ENCODE assay signal across 13 mouse cellular contexts in the genomic region with DNA sequence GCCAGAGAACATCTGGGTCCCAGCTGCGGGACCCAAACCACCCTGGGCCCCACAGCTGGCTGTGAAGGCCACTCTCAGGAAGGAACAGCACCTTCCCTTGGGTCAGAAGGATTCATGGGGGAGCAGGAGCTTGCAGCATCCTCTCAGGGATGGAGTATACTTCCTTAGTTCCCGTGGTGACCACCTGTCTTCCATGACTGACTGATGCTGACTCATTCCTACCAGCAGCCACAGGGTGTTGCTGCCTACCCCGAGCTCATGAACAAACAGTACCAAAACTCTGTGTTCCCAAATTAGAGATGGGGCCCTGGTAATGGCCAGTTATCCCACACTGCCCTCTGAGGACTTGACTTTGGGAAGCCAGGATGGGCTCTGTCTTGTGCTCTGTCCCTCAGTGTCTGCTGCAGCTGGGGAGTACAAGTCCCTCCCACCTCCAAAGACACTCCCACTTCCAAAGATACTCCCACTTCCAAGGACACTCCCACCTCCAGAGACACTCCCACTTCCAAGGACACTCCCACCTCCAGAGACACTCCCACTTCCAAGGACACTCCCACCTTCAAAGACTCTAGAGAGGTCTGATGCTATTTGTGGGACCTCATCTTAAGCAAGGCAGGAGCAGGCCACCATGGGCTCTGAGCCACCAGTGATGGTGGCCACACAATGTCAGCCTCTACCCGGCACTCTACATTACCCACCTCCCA. TPM values are rescaled to one million over a fixed set of nuclear protein-coding genes. Genes with fewer than 3 reads are reported as not detected.
DNase-seq lines count a peak whose midpoint lies in the region; ATAC-seq and TF ChIP-seq lines count a peak whose summit lies in the region.
"Had no signal": no experiment of that assay in that cellular context is flagged by ENCODE, and none has a peak within 500 bp of the region (broad histone marks: within the 10 kb centered on the region; RNA-seq: fewer than 3 reads in every experiment).

No protein-coding gene starts in this region.

- H3K36me3 ChIP-seq in heart, embryonic 10.5 days: no peaks in the 10 kb centered on the region
- no peaks in the 10 kb centered on the region for H3K36me3 ChIP-seq in heart, adult 2 months (ENCODE audit: control insufficient read depth, insufficient read depth, low read length)
- no peaks in the 10 kb centered on the region for H3K36me3 ChIP-seq in liver, embryonic 16.5 days (ENCODE audit: control insufficient read depth, insufficient read depth)
- no peaks in the 10 kb centered on the region for H3K36me3 ChIP-seq in hindbrain, embryonic 11.5 days (ENCODE audit: control insufficient read depth, insufficient read depth, low read length)
- H3K36me3 ChIP-seq: heart, embryonic 15.5 days had no signal

- TF ChIP-seq POLR2A in heart, adult 2 months (IDR thresholded peaks at IDR 0.05; ENCODE audit: insufficient read depth, low read depth, low read length): no peak

- H3K9ac ChIP-seq in heart, adult 2 months (ENCODE audit: low read depth, low read length): no peak overlapping the region
- no peak overlapping the region for H3K9ac ChIP-seq in liver, embryonic 16.5 days (ENCODE audit: low read depth, low read length)
- no peak overlapping the region for H3K9ac ChIP-seq in hindbrain, embryonic 11.5 days (ENCODE audit: low read depth, low read length)
- H3K9ac ChIP-seq: heart, embryonic 15.5 days had no signal

- peaks cover 44% of the 10 kb centered on the region for H3K4me1 ChIP-seq in heart, embryonic 10.5 days
- no peaks in the 10 kb centered on the region for H3K4me1 ChIP-seq in heart, adult 2 months (ENCODE audit: control insufficient read depth, insufficient read depth, low read length)
- H3K4me1 ChIP-seq in liver, embryonic 16.5 days (ENCODE audit: control insufficient read depth, low read depth, low read length): no peaks in the 10 kb centered on the region
- H3K4me1 ChIP-seq in hindbrain, embryonic 11.5 days (replicated peaks; ENCODE audit: control insufficient read depth, insufficient read depth, low read length): no peaks in the 10 kb centered on the region; the same call in 1 of the 2 replicates

- no peak for DNase-seq in heart, embryonic 10.5 days (ENCODE audit: low spot score)
- no peak for DNase-seq in heart, adult 2 months
- peak; percentile 67 for DNase-seq in 3T3-L1 (ENCODE audit: low read depth, low spot score)
- DNase-seq in brain, adult 2 months (ENCODE audit: low read depth, low spot score): peak; percentile 35
- no peak for DNase-seq in T-cell, adult 2 months (ENCODE audit: low spot score)
- DNase-seq in right cerebral cortex, postnatal 4 days: no peak
- no peak for DNase-seq in hindbrain, embryonic 11.5 days (ENCODE audit: low spot score)
- DNase-seq: cerebellum, adult 8-10 months; kidney, adult 18-20 months; thymus, postnatal 36 days had no signal

- peaks cover 29% of the 10 kb centered on the region for H3K27me3 ChIP-seq in heart, embryonic 10.5 days (ENCODE audit: insufficient read depth, poor library complexity, severe bottlenecking)
- H3K27me3 ChIP-seq in heart, adult 2 months (ENCODE audit: control insufficient read depth, insufficient read depth, low read length): no peaks in the 10 kb centered on the region
- H3K27me3 ChIP-seq in liver, embryonic 16.5 days (ENCODE audit: control insufficient read depth, insufficient read depth, low read depth, low read length): no peaks in the 10 kb centered on the region
- H3K27me3 ChIP-seq in hindbrain, embryonic 11.5 days (ENCODE audit: control insufficient read depth, insufficient read depth, low read length): no peaks in the 10 kb centered on the region
- H3K27me3 ChIP-seq: heart, embryonic 15.5 days had no signal

- WGBS in heart, embryonic 10.5 days: 51% methylated on average over 4 of the region's 4 CpGs
- 53% methylated on average over 4 of the region's 4 CpGs for WGBS in heart, adult 2 months
- 36% methylated on average over 4 of the region's 4 CpGs for WGBS in liver, embryonic 16.5 days (ENCODE audit: insufficient replicate concordance)
- WGBS in hindbrain, embryonic 11.5 days: 53% methylated on average over 4 of the region's 4 CpGs

- H3K9me3 ChIP-seq in heart, embryonic 10.5 days: no peaks in the 10 kb centered on the region
- H3K9me3 ChIP-seq in liver, embryonic 16.5 days (replicated peaks; ENCODE audit: control insufficient read depth, low read length): no peaks in the 10 kb centered on the region
- H3K9me3 ChIP-seq in hindbrain, embryonic 11.5 days (ENCODE audit: control insufficient read depth, low read length): no peaks in the 10 kb centered on the region
- H3K9me3 ChIP-seq: heart, embryonic 15.5 days had no signal

- H3K4me3 ChIP-seq in heart, embryonic 10.5 days: no peak overlapping the region
- no peak overlapping the region for H3K4me3 ChIP-seq in heart, adult 2 months
- no peak overlapping the region for H3K4me3 ChIP-seq in liver, embryonic 16.5 days (ENCODE audit: low read depth, low read length)
- no peak overlapping the region for H3K4me3 ChIP-seq in hindbrain, embryonic 11.5 days (ENCODE audit: low read depth, low read length)
- H3K4me3 ChIP-seq: heart, embryonic 15.5 days had no signal

- no peaks in the 10 kb centered on the region for H3K79me2 ChIP-seq in heart, adult 2 months (replicated peaks; ENCODE audit: control insufficient read depth, insufficient read depth, low read length)

- TF ChIP-seq EP300 in heart, adult 2 months (IDR thresholded peaks at IDR 0.05; ENCODE audit: insufficient read depth, low read depth, low read length): no peak

- peak; percentile 41; the same call in 1 of the 2 replicates for ATAC-seq in liver, embryonic 16.5 days (ENCODE audit: low read depth)
- no peak for ATAC-seq in hindbrain, embryonic 11.5 days (ENCODE audit: low FRiP score)
- ATAC-seq: CD4-positive, CD25-positive, alpha-beta regulatory T cell, adult 4 months had no signal

- TF ChIP-seq CTCF in heart, adult 2 months (IDR thresholded peaks at IDR 0.05): no peak

- H3K27ac ChIP-seq in heart, embryonic 10.5 days: peak overlapping the region; percentile 16; the same call in 1 of the 2 replicates
- no peak overlapping the region for H3K27ac ChIP-seq in heart, adult 2 months
- H3K27ac ChIP-seq in liver, embryonic 16.5 days (ENCODE audit: low read length): no peak overlapping the region
- H3K27ac ChIP-seq in hindbrain, embryonic 11.5 days (ENCODE audit: low read depth, low read length): no peak overlapping the region
- H3K27ac ChIP-seq: heart, embryonic 15.5 days had no signal

- intact Hi-C loops in heart, adult 2 months (cut with DNase I): no loop called here

- H3K4me2 ChIP-seq in liver, embryonic 16.5 days (ENCODE audit: low read depth, low read length): no peak overlapping the region
- H3K4me2 ChIP-seq in hindbrain, embryonic 11.5 days (replicated peaks; ENCODE audit: low read depth, low read length): no peak overlapping the region
- H3K4me2 ChIP-seq: heart, embryonic 15.5 days had no signal

RNA-seq across cellular contexts. Expression of a gene that starts 14.7 kb away (rescaled TPM):
- polyA plus RNA-seq in heart, embryonic 10.5 days (2016; fragmentation: Nextera tagmentation; extraction: Ambion mirVana): 1.7 and 2.2 TPM in 2 replicates
- under 1 TPM; 0.36 to 0.57 TPM for total RNA-seq in heart, adult 2 months (2021)
- polyA plus RNA-seq in heart, adult 2 months (2012; rRNA removed): 1.2 and 2.3 TPM in 2 replicates
- polyA plus RNA-seq in liver, embryonic 16.5 days (2015; fragmentation: Nextera tagmentation; extraction: Ambion mirVana): 0.04 and 0.15 TPM in 2 replicates
- polyA plus RNA-seq in hindbrain, embryonic 11.5 days (2014; fragmentation: Nextera tagmentation; extraction: Ambion mirVana): 4.8 and 5.0 TPM in 2 replicates
- polyA plus RNA-seq: CD4-positive, CD25-positive, alpha-beta regulatory T cell, adult 4 months had no signal

RNA-seq across cellular contexts. Expression of a gene that starts 48.1 kb away (rescaled TPM):
- polyA plus RNA-seq in heart, embryonic 10.5 days (2016; fragmentation: Nextera tagmentation; extraction: Ambion mirVana): 92.8 and 96.1 TPM in 2 replicates
- 1 to 10 TPM; 2.4 to 2.7 TPM for total RNA-seq in heart, adult 2 months (2021)
- polyA plus RNA-seq in heart, adult 2 months (2012; rRNA removed): 4.2 and 4.6 TPM in 2 replicates
- polyA plus RNA-seq in liver, embryonic 16.5 days (2015; fragmentation: Nextera tagmentation; extraction: Ambion mirVana): 1.2 and 1.5 TPM in 2 replicates
- 54.0 and 58.3 TPM in 2 replicates for polyA plus RNA-seq in hindbrain, embryonic 11.5 days (2014; fragmentation: Nextera tagmentation; extraction: Ambion mirVana)

RNA-seq across cellular contexts. Expression of a gene that starts 56.0 kb away (rescaled TPM):
- 0.12 and 0.36 TPM in 2 replicates for polyA plus RNA-seq in heart, embryonic 10.5 days (2016; fragmentation: Nextera tagmentation; extraction: Ambion mirVana)
- not detected for total RNA-seq in heart, adult 2 months (2021)
- polyA plus RNA-seq in heart, adult 2 months (2012; rRNA removed): not detected in 2 replicates
- polyA plus RNA-seq in liver, embryonic 16.5 days (2015; fragmentation: Nextera tagmentation; extraction: Ambion mirVana): 0.04 TPM in 2 replicates
- polyA plus RNA-seq in hindbrain, embryonic 11.5 days (2014; fragmentation: Nextera tagmentation; extraction: Ambion mirVana): 0.74 and 0.91 TPM in 2 replicates
- polyA plus RNA-seq: heart, embryonic 15.5 days had no signal

Comparison
In these comparisons a context has a peak if more than half of its experiments do, and no peak if none do; other contexts are left out.
1. DNase-seq: peak in 3T3-L1 (single experiment) and brain, adult 2 months (single experiment); none in heart, embryonic 10.5 days (single experiment), heart, adult 2 months (0 of 2), T-cell, adult 2 months (single experiment), right cerebral cortex, postnatal 4 days (single experiment) and hindbrain, embryonic 11.5 days (single experiment).